Mouse (Mus musculus): ENCODE results near the gene Hoxd13. TPM values are rescaled to one million over a fixed set of nuclear protein-coding genes. Genes with fewer than 3 reads are reported as not detected.
A peak's percentile ranks its signal among the peaks of the same experiment; 100 is the strongest.

Hoxd13 gene
- polyA plus RNA-seq, 1 experiment from 2014 or later: not detected

- Histone ChIP-seq H3K36me3 (ENCODE audit: insufficient read depth, low read length) (no peaks in the 10 kb centered on the region), H3K9me3 (replicated peaks; ENCODE audit: low read length) (no peaks in the 10 kb centered on the region), H3K4me1 (replicated peaks; ENCODE audit: insufficient read depth, low read length) (peaks cover 31% of the 10 kb centered on the region), H3K4me2 (ENCODE audit: low read length) (peak within 1 kb of the TSS; percentile 81), H3K9ac (ENCODE audit: low read depth, low read length) (peak within 1 kb of the TSS; percentile 92), H3K27ac (peak within 1 kb of the TSS; percentile 96), H3K27me3 (ENCODE audit: insufficient read depth, low read length) (no peaks in the 10 kb centered on the region), H3K4me3 (replicated peaks; ENCODE audit: low read depth, low read length) (peak within 1 kb of the TSS; percentile 73)
- peak; percentile 25 for ATAC-seq (replicated peaks; ENCODE audit: low FRiP score, low read depth)
- DNase-seq (ENCODE audit: low spot score): peak; percentile 95
- TF ChIP-seq CTCF (IDR thresholded peaks at IDR 0.05; ENCODE audit: low read depth): no peak
- WGBS: under 1% methylated on average over 65 of the region's 65 CpGs
These were observed 43.9 kb downstream of the Hoxd13 start, which contains the start of the genes Hoxd3 and Hoxd4 for GRCm38 (mm10) chr2:74711721-74712621. Gene Hoxd3, plus strand, starts transcription at chr2:74711927. Gene Hoxd4, plus strand, starts transcription at chr2:74711929.

GRCm38 (mm10) chr2:74713239-74714150 lies 45.4 kb downstream of the Hoxd13 start:
- 8% methylated on average over 19 of the region's 19 CpGs for WGBS
- Histone ChIP-seq H3K27me3 (ENCODE audit: insufficient read depth, low read length) (no peaks in the 10 kb centered on the region), H3K9me3 (replicated peaks; ENCODE audit: low read length) (no peaks in the 10 kb centered on the region), H3K4me3 (replicated peaks; ENCODE audit: low read depth, low read length) (peak overlapping the region; percentile 73), H3K27ac (peak overlapping the region; percentile 96), H3K4me1 (replicated peaks; ENCODE audit: insufficient read depth, low read length) (peaks cover 31% of the 10 kb centered on the region), H3K9ac (ENCODE audit: low read depth, low read length) (peak overlapping the region; percentile 92), H3K4me2 (ENCODE audit: low read length) (peak overlapping the region; percentile 81), H3K36me3 (ENCODE audit: insufficient read depth, low read length) (no peaks in the 10 kb centered on the region)
- no peak for TF ChIP-seq CTCF (IDR thresholded peaks at IDR 0.05; ENCODE audit: low read depth)
- DNase-seq (ENCODE audit: low spot score) (no peak), ATAC-seq (replicated peaks; ENCODE audit: low FRiP score, low read depth) (no peak)

GRCm38 (mm10) chr2:74714156-74714789 lies 46.2 kb downstream of the Hoxd13 start:
- H3K4me1 ChIP-seq (replicated peaks; ENCODE audit: insufficient read depth, low read length): peaks cover 28% of the 10 kb centered on the region
- ATAC-seq (replicated peaks; ENCODE audit: low FRiP score, low read depth): no peak
- no peaks in the 10 kb centered on the region for H3K36me3 ChIP-seq (ENCODE audit: insufficient read depth, low read length)
- no peak for DNase-seq (ENCODE audit: low spot score)
- TF ChIP-seq CTCF (IDR thresholded peaks at IDR 0.05; ENCODE audit: low read depth): no peak
- peak overlapping the region; percentile 81 for H3K4me2 ChIP-seq (ENCODE audit: low read length)
- H3K9ac ChIP-seq (ENCODE audit: low read depth, low read length): peak overlapping the region; percentile 92
- peak overlapping the region; percentile 96 for H3K27ac ChIP-seq
- H3K9me3 ChIP-seq (replicated peaks; ENCODE audit: low read length): no peaks in the 10 kb centered on the region
- 4% methylated on average over 18 of the region's 18 CpGs for WGBS
- no peaks in the 10 kb centered on the region for H3K27me3 ChIP-seq (ENCODE audit: insufficient read depth, low read length)
- H3K4me3 ChIP-seq (replicated peaks; ENCODE audit: low read depth, low read length): peak overlapping the region; percentile 73

- 3% methylated on average over 14 of the region's 14 CpGs for WGBS
- Histone ChIP-seq H3K4me1 (replicated peaks; ENCODE audit: insufficient read depth, low read length) (peaks cover 31% of the 10 kb centered on the region), H3K9me3 (replicated peaks; ENCODE audit: low read length) (no peaks in the 10 kb centered on the region), H3K4me2 (ENCODE audit: low read length) (peak overlapping the region; percentile 81), H3K27me3 (ENCODE audit: insufficient read depth, low read length) (no peaks in the 10 kb centered on the region), H3K36me3 (ENCODE audit: insufficient read depth, low read length) (no peaks in the 10 kb centered on the region), H3K27ac (peak overlapping the region; percentile 96), H3K4me3 (replicated peaks; ENCODE audit: low read depth, low read length) (peak overlapping the region; percentile 73), H3K9ac (ENCODE audit: low read depth, low read length) (peak overlapping the region; percentile 92)
- ATAC-seq (replicated peaks; ENCODE audit: low FRiP score, low read depth): peak; percentile 62; the same call in 1 of the 2 replicates
- TF ChIP-seq CTCF (IDR thresholded peaks at IDR 0.05; ENCODE audit: low read depth): no peak
- DNase-seq (ENCODE audit: low spot score): no peak
These were observed 46.8 kb downstream of the Hoxd13 start for GRCm38 (mm10) chr2:74714881-74715280.

- peak; percentile 98 for TF ChIP-seq CTCF (IDR thresholded peaks at IDR 0.05; ENCODE audit: low read depth)
- WGBS: 4% methylated on average over 26 of the region's 26 CpGs
- H3K4me3 ChIP-seq (replicated peaks; ENCODE audit: low read depth, low read length): peak overlapping the region; percentile 73
- peak overlapping the region; percentile 36; the same call in 1 of the 2 replicates for H3K27ac ChIP-seq
- ATAC-seq (replicated peaks; ENCODE audit: low FRiP score, low read depth) (peak; percentile 77), DNase-seq (ENCODE audit: low spot score) (peak; percentile 94)
- H3K36me3 ChIP-seq (ENCODE audit: insufficient read depth, low read length): no peaks in the 10 kb centered on the region
- H3K4me1 ChIP-seq (replicated peaks; ENCODE audit: insufficient read depth, low read length): peaks cover 32% of the 10 kb centered on the region
- H3K27me3 ChIP-seq (ENCODE audit: insufficient read depth, low read length): no peaks in the 10 kb centered on the region
- H3K4me2 ChIP-seq (ENCODE audit: low read length): peak overlapping the region; percentile 81
- 0 out of 2 replicates have a peak overlapping the region, but pooled peaks have one; percentile 42 for H3K9ac ChIP-seq (ENCODE audit: low read depth, low read length)
- H3K9me3 ChIP-seq (replicated peaks; ENCODE audit: low read length): no peaks in the 10 kb centered on the region
These were observed 47.6 kb downstream of the Hoxd13 start for GRCm38 (mm10) chr2:74715504-74716241.

Measured in kidney, postnatal 0 days (tissue).